In the genomic region with DNA sequence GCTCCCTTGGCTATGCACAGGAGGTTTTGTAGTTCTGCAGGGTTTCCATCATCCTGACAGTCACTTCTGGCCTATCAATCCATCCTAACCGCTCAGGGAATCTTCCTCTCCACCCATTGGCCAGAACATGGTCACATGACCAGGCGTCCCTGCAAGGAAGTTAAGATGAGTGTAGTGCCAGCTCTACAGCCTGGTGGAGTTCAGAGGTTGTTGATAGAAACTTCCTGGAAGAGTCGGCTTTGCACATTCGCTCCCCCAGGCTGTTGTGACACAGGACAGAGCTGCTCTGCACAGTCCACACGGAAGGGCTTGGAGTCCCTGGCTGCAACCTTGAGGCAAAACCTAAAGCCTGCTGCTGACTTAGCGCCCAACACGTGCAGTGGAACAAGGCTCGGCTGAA, we compare ENCODE assay signal across 14 mouse cellular contexts.
A peak's percentile ranks its signal among the peaks of the same experiment; 100 is the strongest.
DNase-seq lines count a peak whose midpoint lies in the region; ATAC-seq and TF ChIP-seq lines count a peak whose summit lies in the region.
"Had no signal": no experiment of that assay in that cellular context is flagged by ENCODE, and none has a peak within 500 bp of the region (broad histone marks: within the 10 kb centered on the region; RNA-seq: fewer than 3 reads in every experiment).

No protein-coding gene starts in this region.

- H3K36me3 ChIP-seq in heart, embryonic 16.5 days (ENCODE audit: control insufficient read depth, insufficient read depth): no peaks in the 10 kb centered on the region
- H3K36me3 ChIP-seq: embryonic facial prominence, embryonic 12.5 days; neural tube, embryonic 13.5 days had no signal

- H3K4me1 ChIP-seq in heart, embryonic 16.5 days (ENCODE audit: control insufficient read depth, insufficient read depth, low read length): no peaks in the 10 kb centered on the region
- H3K4me1 ChIP-seq: embryonic facial prominence, embryonic 12.5 days had no signal

- H3K4me2 ChIP-seq in heart, embryonic 16.5 days (ENCODE audit: low read depth, low read length): no peak overlapping the region
- H3K4me2 ChIP-seq: embryonic facial prominence, embryonic 12.5 days; neural tube, embryonic 13.5 days had no signal

- 47% methylated on average over 8 of the region's 8 CpGs for WGBS in heart, embryonic 16.5 days

- no peak overlapping the region for H3K4me3 ChIP-seq in heart, embryonic 16.5 days (ENCODE audit: low read length)
- H3K4me3 ChIP-seq in gastrocnemius, adult 2 months: no peak overlapping the region
- H3K4me3 ChIP-seq: embryonic facial prominence, embryonic 12.5 days; neural tube, embryonic 13.5 days had no signal

- H3K27ac ChIP-seq in heart, embryonic 16.5 days (ENCODE audit: low read length): no peak overlapping the region
- no peak overlapping the region for H3K27ac ChIP-seq in gastrocnemius, adult 2 months
- H3K27ac ChIP-seq: embryonic facial prominence, embryonic 12.5 days; kidney, postnatal 0 days; neural tube, embryonic 13.5 days had no signal

- intact Hi-C loops in gastrocnemius, adult 2 months (cut with DNase I): no loop called here

- no peak overlapping the region for H3K9ac ChIP-seq in heart, embryonic 16.5 days (ENCODE audit: low read length)
- H3K9ac ChIP-seq: embryonic facial prominence, embryonic 12.5 days; neural tube, embryonic 13.5 days had no signal

- no peaks in the 10 kb centered on the region for H3K27me3 ChIP-seq in heart, embryonic 16.5 days (ENCODE audit: control insufficient read depth, insufficient read depth, low read length)
- H3K27me3 ChIP-seq: embryonic facial prominence, embryonic 12.5 days; neural tube, embryonic 13.5 days had no signal

- H3K9me3 ChIP-seq in heart, embryonic 16.5 days (replicated peaks; ENCODE audit: control insufficient read depth, low read length): peaks cover 4% of the 10 kb centered on the region; the same call in 1 of the 2 replicates
- H3K9me3 ChIP-seq: neural tube, embryonic 13.5 days had no signal

- no peak for TF ChIP-seq CTCF in gastrocnemius, adult 2 months (IDR thresholded peaks at IDR 0.05)

- ATAC-seq in heart, embryonic 16.5 days (replicated peaks; ENCODE audit: extremely low read depth, insufficient read depth, low FRiP score): peak; percentile 52; the same call in 1 of the 2 replicates

- DNase-seq in kidney, postnatal 4 days: peak; percentile 14 to 35
- no peak for DNase-seq in kidney, adult 9 months
- peak; percentile 17 to 40 for DNase-seq in adrenal gland, postnatal 36 days
- DNase-seq in lung, postnatal 10 days: peak; percentile 55
- DNase-seq in gastrocnemius, adult 2 months: no peak
- no peak for DNase-seq in frontal cortex, postnatal 10 days (ENCODE audit: low spot score in 2 of 2)
- DNase-seq: cerebellum, postnatal 25 days; layer of hippocampus, postnatal 36 days; right cerebral cortex, adult 18-20 months; thymus, postnatal 4 days had no signal

Comparison
In these comparisons a context has a peak if more than half of its experiments do, and no peak if none do; other contexts are left out.
1. DNase-seq: peak in kidney, postnatal 4 days (2 of 2), adrenal gland, postnatal 36 days (2 of 2) and lung, postnatal 10 days (single experiment); none in kidney, adult 9 months (single experiment), gastrocnemius, adult 2 months (single experiment) and frontal cortex, postnatal 10 days (0 of 2).